Mouse (Mus musculus): ENCODE data around the gene Ap1s2.

DNA sequence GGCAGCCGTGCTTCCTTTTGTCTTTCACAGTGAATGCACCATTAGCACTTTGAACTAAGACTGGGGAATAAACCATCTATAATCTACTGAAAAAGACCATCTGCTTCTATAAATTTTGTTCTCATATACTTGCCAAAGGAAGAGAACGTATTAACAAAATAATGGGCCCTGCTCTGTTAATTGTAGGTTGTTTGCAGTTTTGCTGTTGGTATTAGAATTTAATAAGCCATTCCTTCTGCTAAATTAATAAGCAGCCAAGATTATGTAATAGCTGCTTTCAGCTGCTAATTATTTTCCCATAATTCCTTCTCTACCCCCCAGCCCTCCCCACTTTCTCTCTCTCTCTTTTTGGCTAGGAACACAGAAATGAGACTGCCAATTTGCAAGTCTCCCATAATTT is 2.0 kb upstream of the Ap1s2 start:
- TF ChIP-seq USF1 (IDR thresholded peaks at IDR 0.05; ENCODE audit: low read depth, low read length) (no peak), TAL1 (IDR thresholded peaks at IDR 0.05; ENCODE audit: low read length) (no peak), ZC3H11A (IDR thresholded peaks at IDR 0.05; ENCODE audit: low read depth, low read length) (no peak), MAZ (IDR thresholded peaks at IDR 0.05; ENCODE audit: low read depth, low read length) (no peak), MYB (IDR thresholded peaks at IDR 0.05; ENCODE audit: low read depth, low read length) (no peak), MEF2A (IDR thresholded peaks at IDR 0.05; ENCODE audit: extremely low read depth, insufficient replicate concordance, low read depth, low read length, poor library complexity, severe bottlenecking) (no peak), CTCF (IDR thresholded peaks at IDR 0.05 in 2 of 3, conservative IDR thresholded peaks at IDR 0.05 in 1 of 3; ENCODE audit: control insufficient read depth in 1 of 3, insufficient read depth in 1 of 3, low read depth in 2 of 3, low read length in 3 of 3, poor library complexity in 1 of 3, severe bottlenecking in 1 of 3) (no peak), MAX (IDR thresholded peaks at IDR 0.05; ENCODE audit: low read length) (no peak), GATA1 (IDR thresholded peaks at IDR 0.05; ENCODE audit: low read depth, low read length) (no peak), BHLHE40 (IDR thresholded peaks at IDR 0.05; ENCODE audit: borderline replicate concordance, low read depth, low read length) (no peak)

Measured in MEL (cell line).